Mouse (Mus musculus): Measurements from ENCODE around the gene 9130019O22Rik.

DNA sequence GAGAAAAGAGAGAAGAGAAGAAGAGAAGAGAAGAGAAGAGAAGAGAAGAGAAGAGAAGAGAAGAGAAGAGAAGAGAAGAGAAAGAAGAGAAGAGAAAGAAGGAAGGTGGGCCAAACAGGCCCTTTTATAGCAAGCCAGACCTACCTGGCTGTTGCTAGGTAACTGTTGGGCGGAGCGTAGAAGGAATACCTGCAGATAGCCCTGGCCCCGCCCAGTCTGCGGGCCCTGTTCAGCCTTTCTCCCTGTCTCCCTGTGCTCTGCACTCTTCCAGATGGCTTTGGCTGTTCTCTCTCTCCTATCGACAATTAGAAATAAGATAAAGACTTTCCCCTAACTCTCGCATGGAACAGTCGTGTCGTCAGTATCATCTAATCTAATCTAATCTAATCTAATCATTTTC is 40.3 kb downstream of the 9130019O22Rik start:
- no peak for TF ChIP-seq CTCF (IDR thresholded peaks at IDR 0.05; ENCODE audit: low read depth)
- no peak for TF ChIP-seq EP300 (optimal IDR thresholded peaks at IDR 0.05)
